Mouse (Mus musculus) embryo, embryonic 10.5 days (tissue): ENCODE measurements around the gene Tomm40.

Experiments used
- DNase-seq: peaks from one replicate; pipeline ENCODE4 v3.0.0-alpha.2; 2015; ENCODE audit warnings: low spot score

Gene Tomm40

DNA sequence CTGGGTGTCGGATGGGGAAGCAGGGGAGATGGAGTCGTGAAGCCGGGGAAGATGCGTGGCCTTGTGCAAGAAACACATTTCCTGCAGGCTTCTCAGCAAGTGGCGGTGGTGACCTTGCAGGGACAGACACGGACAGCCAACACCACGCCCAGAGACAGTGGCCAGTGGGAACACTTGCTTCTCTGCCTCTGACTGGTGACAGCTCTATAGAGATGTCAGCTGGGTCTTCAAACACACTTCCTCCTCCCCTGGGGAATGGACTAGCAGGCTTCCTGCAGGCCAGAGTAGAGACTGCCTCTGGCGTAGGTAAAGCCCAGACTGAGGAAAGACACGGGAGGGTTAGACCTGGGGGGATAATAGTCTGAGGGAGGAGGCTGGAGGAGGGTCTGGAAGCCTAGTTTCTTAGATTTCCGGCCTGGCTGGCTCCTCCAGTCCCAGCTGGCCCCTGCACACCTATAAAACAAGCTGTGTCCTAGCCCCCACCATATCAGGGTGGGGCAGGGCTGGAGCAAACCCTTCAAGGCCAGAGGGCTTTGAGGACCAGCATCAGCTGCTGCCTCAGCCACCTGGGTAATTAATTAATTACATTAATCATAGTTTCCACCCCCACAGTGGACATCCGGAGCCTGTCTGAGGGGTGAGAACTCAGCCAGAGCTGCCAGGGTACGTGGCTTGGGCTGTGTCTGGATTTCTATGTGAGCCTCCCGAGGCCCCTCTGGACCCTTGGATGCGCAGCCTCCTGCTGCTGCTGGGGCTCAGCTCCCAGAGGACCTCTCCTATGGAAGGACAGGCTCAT, 29.6 kb upstream of the Tomm40 start:
- DNase-seq = no peak

DNA sequence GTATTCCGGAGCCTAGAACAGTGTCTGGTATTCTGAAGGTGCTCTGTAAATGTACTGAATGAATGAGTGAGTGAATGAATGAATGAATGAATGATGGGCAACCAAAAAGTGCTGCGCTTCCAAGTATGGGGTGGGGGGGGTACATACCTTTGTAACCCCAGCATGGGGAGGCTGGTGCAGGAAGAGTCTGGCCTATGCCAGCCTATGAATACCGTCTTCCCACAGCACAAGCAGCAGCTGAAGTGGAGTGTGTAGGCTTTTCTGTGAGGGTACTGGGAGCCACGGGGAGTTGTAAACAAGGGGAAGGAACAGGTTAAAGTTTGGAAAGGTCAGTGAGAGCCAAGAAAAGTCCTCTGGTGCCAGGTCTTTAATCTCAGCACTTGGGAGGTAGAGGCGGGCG, 28.6 kb upstream of the Tomm40 start:
- no peak for DNase-seq

DNA sequence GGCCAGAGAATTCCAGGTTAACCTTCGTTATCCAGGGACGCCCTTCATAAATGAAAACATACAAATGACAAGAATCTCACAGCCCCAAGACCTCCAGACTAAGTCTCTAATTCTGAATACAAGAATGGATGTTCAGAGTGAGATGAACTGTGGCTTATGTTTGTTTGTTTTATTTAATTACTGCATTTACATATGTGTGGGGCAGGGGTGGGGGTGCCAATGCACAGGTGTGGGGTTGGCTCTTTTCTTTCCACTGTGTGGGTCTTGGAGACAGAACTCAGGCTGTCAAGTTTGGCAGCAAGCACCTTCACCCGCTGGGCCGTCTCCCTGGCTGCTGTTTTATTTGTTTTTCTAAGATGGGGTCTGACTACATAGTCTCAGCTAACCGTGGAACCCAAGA, 27.2 kb upstream of the Tomm40 start:
- no peak for DNase-seq

DNA sequence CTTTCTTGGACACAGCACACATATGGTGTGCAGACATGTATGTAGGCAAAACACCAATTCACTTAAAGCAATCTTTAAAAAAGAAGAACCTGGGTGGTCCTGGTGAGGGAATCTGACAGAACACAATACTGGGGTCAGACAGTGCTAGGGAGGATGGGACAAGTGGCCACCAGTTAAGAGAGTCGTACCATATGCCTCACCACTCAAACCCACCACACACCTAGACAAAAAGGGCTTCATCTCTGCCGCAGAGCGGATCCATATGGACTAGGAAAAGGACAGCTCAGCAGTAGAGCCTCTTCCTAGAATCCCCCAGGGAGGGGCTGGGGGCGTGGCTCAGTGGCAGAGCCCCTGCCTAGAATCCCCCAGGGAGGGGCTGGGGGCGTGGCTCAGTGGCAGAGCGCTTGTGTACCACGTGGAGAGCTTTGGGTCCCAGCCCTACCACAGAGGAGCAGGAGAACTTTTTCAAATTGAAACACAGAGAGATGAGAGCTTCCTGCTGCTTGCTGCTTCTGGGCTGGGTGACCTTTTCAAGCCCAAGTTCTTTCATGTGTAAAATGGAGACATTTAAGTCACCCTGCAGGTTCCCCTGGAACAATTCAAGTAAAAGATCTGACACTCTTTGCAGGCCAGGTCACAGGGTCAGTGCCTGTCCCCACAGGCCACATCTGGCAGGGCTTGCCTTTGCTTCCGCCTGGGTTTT, 26.2 kb upstream of the Tomm40 start:
- DNase-seq = peak; percentile 68

DNA sequence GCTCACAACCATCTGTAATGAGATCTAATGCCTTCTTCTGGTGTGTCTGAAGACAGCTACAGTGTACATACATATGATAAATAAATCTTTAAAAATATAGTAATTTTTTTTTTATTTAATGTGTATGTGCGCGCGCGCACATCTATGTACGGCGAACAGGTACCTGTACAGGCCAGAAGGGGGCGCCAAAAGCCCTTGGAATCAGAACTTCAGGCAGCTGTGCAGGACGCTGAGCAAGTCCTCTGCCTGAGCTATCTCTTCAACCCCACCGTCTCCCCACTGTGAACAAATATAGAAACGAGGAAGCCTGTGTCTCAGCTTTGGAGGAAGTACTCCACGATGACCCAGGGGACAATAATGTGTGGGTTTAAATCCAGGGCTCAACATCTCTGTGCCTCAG, 25.0 kb upstream of the Tomm40 start:
- no peak for DNase-seq

DNA sequence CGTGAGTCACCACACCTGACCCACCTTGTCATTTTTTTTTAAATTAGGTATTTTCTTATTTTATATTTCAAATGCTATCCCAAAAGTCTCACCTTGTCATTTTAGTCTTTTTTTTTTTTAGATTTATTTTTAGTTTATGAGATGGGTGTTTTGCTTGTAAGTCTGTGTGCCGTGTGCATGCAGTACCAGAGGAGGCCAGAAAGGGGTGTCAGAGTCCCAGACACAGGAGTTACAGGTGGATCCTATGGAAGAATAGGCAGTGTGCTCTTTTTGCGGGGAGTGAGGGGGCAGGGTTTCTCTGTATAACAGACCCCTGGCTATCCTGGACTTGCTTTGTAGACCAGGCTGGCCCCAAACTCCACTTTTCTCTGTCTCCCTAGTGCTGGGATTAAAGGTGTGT, 23.5 kb upstream of the Tomm40 start:
- DNase-seq = no peak

DNA sequence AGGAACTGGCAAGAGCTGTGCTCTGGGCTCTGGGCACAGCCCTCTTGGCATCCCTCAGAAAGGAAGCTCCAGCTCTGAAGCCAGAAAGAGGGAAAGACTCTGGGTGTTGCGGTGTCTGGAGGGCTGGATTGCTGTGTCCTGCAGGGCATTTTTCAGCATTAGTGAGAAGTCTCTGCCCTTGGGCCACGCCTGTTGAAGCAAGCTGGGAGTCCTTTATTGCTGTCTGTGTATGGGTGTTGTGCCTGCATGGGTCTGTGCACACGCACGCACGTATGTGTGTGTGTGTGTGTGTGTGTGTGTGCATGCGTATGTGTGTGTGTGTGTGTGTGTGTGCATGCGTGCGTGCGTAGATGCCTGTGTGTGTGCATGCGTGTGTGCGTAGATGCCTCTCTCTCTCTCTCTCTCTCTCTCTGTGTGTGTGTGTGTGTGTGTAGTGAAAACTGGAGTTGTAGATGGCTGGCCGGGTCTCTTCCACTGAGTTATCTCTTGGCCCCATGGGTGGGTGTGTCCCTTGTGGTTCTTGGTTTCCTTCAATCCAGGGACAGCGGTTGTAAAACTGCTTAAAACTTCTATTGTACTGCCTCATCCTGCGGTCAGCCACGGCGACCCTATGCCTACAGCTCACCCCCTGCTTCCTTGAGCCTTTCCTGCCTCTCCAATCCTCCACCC, 21.3 kb upstream of the Tomm40 start:
- no peak for DNase-seq

DNA sequence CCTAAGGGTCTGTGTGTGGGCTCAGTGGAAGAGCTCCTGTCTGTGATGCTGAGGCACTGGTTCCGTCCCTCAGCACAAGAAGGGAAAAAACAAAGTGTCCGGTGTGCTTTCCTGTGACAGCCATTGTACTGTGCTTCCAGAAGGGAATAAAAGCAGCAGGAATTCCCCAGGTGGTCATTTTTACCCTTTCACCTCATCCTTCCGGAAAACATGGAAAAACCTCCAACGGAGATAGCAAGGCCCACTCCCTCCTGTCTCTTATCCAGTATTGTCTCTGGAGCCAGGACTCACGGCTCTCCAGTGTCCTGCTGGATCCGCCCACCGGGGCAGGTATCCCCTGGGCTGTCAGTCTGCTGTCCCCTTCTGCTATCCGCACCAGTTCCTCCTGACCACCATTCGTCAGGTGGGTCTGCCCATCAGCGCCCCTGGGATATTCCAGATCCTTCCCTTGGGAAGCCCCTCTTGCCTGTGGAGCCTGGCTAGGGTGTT, 19.0 kb upstream of the Tomm40 start:
- DNase-seq = no peak

DNA sequence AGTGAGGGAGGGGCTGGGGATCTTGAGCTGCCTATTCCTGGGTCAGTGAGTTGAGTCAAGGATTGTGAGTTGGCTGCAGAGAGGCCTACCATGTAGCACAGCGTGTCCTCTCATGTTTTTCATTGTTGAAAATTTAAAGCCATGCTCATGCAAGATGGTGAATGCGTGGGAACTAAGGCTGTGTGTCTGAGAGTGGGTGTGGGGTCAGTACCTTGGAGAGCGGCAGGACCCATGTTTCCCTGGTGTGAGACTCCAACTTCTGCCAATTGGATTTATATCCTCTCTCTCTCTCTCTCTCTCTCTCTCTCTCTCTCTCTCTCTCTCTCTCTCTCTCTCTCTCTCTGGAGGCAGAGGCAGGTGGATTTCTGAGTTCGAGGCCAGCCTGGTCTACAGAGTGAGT, 11.3 kb upstream of the Tomm40 start:
- DNase-seq = no peak

DNA sequence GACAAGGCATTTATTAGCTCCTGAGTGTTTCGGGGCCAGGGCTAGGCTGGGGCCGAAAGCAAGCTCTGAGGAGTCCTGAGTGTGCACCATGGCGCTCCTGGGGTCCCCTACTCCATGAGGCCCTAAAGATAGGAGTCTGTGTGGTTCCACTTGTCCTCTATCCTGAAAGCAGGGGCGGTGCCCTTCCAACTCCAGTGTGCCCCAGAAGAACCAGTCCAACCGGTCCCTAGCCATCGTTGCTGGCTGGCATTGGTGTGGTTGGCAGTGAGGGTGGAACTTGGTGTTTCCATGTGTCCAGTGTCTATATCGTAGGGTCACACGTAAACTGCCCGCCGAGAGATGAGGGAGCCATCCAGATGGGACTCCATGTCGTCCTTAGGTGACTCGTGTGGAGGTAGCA, 8.9 kb upstream of the Tomm40 start:
- no peak for DNase-seq

DNA sequence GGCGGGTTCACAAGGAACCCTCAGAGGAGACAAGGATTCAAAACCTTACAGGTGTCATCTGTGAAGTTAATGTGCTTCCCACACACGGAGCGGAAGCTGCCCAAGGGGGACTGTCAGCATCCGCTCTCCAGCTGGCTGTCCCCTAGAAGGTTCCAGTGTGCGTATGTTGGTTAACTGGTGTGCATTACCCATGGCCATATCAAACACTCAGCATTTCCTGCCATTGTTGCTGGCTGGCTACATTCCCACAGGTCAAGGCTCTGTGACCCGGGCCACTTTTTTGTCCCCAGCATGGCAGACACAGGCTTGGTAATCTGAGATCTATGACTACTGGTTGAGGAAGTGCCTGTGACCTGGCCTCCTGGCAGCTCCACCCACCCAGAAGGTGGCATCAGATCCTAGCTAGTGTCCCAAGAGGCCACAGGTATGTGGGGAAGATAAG, 7.5 kb upstream of the Tomm40 start:
- DNase-seq = no peak

DNA sequence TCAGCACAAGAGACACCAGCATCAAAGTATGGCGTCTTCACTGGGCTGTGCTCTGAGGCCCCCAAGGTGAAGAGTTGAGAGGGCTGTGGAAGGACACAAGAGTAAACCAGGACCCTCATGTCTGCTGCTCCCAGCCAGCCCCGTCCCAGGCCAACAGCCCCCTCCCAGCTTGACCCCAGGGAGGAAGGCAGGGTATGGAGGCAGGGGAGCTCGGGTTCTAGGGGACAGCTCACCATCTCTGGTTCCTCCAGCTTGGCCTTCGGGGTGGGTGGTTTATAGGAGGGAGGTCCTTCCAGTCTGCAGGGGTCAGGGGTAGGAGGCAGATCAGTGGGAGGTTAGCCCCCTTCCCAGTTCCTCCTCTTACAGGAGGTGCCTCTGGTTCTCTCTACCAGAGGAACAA, 4.0 kb upstream of the Tomm40 start:
- no peak for DNase-seq

DNA sequence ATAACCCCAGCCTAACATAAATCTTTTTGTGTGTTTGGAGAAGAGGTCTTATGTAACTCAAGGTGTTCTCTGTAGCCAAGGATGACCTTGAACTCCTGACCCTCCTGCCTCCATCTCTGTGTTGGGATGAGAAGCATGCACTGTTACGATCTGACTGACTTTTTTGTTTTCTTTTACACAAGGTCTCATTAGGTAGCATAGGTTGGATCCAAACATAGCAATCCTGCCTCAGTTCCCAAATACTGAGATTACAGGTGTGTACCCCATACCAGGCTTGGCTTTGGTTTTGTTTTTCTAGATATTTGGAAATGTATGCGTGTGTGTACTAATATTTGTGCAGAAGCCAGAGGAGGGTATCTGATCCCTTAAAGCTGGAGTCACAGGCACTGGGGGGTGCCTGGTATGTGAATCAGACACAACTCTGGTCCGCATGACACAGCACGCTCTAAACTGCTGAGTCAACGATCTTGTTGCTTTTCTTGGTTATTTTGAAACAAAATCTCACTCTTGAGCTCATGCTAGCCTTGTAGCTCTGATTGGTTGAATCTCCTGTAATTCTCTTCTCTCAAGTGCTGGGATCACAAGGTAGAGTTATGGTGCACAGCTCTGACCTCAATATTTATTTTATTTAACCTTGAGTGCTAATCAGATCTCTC, 3.2 kb upstream of the Tomm40 start:
- no peak for DNase-seq

DNA sequence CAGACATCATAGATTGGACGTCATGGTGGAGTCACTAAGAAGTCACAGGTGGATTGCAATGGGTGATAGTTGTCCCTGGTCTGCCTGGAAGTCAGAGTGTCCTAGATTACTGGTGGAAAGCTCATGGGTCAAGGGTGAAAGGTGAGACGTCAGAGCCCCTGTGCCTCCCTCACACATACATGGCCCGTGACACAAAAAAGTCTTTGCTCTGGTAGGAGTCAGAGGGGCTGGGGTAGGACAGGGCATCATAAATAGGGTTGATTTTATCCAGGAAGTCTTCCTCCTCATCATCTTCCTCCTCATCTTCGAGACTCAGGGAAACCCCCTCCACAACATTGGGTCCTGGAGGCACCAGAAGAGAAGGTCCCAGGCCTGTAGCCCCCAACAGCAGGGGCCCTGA, 2.1 kb upstream of the Tomm40 start:
- DNase-seq = no peak

DNA sequence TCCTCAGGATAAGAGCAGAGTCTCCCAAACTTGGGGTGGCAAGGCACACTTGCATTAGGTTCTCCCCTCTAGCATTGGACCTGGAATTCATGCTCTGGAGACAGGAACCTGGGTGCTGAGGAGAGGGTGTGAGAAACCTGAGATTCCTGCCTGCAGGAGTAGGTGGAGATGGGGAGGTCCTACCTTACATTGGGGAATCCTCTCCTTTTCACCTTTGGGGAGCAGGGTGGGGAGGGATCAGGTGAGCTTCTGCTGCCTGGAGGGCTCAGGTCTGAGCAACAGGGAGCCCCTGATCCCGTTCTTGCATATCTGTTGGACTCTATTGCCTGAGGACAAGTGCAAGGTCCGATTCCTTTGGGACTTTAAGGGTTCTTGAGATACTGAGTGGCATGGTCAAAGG, 1.6 kb upstream of the Tomm40 start:
- no peak for DNase-seq

DNA sequence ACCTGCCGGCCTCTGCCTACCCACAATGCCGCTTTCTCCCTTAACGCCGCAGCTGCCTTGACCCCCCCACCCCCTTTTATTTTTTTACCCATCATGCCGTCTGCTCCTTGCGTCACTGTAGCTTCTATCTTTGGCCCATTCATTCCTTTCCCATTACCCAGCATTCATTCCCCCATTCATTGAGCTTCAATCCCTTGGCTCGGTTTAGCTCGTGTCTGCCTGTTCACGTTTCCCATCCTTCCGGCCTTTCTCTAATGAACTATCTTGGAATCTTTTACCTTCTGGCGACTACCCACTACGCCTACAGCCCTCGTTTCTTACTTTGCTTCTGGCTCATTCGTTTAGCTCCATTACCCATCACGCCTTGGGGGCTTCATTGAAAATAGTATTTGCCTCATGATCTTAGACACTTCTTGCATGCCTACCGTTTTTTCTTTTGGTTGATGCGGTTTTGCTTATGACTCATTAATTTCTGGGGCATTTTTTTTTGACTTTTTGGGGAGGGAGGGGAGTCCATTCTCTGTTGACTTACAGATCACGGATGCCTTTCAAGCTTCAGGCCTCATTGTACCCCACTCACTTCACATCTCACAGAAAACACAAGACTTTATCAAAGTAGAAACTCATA, 931 bp upstream of the Tomm40 start:
- no peak for DNase-seq

DNA sequence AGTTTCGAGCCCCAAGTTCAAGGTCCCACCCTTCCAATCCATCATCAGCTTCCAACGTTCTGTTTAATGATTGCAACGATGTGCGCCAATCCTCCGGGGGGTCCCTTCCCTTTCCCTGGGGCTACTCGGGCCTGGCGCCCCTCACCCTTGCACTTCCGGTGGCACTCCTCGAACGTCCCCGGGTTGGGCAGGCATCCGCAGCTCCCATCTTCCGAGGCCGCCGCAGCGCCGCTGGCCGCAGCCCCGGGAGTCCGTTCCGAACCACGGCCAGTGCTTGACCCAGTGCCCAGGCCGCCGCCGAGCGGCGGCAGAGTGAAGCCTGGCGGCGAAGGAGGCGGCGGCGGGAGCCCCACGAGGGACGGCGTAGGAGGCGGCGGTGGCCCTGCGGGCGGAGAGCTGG, 402 bp downstream of the Tomm40 start:
- DNase-seq = no peak

DNA sequence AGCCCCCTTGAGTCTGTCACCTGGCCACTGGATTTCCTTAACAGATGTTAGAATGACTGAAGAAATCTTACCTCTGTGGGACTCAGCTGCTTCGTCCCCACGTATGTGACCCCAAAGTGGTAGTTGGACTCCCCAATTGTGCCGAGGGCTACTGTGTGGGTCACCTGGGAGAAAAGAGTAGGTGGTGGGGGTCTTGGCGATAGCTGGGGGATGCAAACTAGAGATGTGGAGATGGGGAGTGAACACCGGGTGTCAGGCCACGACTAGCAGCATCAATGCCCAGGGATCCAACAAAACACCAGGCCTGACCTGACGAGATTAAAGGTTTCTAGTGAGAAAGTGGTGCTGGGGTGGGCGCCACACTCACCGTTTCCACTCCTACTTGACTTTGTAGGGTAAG, 1.6 kb downstream of the Tomm40 start:
- no peak for DNase-seq

DNA sequence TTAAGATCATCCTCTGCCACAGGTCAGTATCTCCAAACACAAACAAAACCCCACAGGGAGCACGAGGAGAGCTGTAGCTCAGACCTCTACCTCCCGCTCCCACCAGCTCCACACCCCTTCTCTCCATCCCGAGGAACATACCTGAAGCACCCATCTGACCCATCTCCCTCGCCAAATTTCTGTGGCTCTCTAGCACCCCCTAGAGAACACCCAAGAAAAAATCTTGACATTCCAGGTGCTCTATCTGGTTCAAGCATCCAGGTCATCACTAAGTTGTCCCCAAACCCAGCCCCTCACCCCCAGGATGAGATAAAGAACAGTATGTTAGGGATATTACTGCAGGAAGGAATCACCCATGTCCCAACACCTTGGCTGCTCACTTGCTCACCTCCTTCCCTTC, 2.0 kb downstream of the Tomm40 start:
- DNase-seq = peak; percentile 38

DNA sequence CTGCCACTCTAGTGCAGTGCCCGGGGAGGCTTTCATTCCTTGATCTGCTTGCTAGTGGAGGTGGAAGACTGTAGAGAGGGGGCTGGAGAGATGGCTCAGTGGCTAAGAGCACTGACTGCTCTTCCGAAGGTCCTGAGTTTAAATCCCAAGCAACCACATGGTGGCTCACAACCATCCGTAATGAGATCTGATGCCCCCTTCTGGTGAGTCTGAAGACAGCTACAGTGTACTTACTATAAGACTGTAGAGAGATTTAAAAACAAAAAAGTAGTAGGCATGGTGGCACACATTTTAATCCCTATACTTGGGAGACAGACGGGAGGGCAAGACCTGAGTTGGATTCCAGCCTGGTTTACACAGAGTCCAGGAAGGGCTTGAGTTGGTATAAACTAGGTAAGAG, 2.8 kb downstream of the Tomm40 start:
- peak; percentile 33 for DNase-seq

DNA sequence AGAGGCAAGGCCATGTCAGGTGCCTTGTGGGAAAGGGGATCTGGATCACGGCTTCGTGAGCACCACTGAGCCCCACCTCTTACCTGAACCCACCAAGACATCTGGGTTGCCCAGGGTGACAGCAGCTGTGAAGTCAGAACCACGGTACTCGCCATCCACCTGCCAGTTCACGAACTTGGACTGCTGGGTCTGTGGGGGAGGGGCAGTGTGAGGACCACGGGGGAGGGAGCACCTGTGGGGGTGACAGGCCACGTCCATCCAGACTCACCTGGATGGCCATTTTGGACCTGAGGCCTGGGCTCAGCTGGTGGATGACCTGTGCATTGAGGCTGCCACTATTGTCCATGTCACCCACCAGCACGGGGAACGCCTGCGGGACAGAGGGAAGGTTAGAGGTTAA, 4.6 kb downstream of the Tomm40 start:
- no peak for DNase-seq

DNA sequence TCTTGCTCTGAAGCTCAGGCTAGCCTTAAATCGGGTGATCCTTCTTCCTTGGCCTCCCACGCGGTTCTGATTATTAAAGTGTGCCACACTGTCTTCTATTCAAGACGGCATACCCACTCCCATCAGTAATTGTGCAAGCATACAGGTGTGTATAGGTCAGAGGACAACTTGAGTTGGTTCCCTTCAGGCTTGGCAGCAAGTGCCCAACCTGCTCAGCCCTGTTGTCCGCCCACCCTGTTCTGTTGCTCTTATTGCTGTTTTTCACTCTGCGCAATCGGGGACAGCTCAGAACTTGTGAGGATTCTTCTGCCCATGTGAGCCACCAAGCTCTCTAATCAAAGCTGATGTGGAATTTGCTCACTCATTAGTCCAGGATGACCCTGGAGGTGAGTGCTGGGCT, 10.0 kb downstream of the Tomm40 start:
- no peak for DNase-seq
